Mouse (Mus musculus) hindbrain, embryonic 15.5 days (tissue): ENCODE measurements around the gene Ostm1. TPM values are rescaled to one million over a fixed set of nuclear protein-coding genes. Genes with fewer than 3 reads are reported as not detected.

ENCODE experiments used
- ATAC-seq: fragments of 200-750 bp; cut with Nextera tagmentation; 2 replicates; pipeline ENCODE4 v1.8.0; 2017; ENCODE audit warnings: low read depth, moderate number of reproducible peaks, moderate TSS enrichment; ENCODE audit not compliant: low FRiP score
- H3K27ac ChIP-seq: fragments of 300-500 bp; sonication (generic); replicated peaks from 2 replicates; pipeline ENCODE4 v1.5.1; 2015; ENCODE audit warnings: mild to moderate bottlenecking, inconsistent platforms
- H3K27me3 ChIP-seq: fragments of 300-500 bp; sonication (generic); 2 replicates; pipeline ENCODE4 v1.6.1; 2015; ENCODE audit warnings: control low read depth, inconsistent platforms
- H3K36me3 ChIP-seq: fragments of 300-500 bp; sonication (generic); 2 replicates; pipeline ENCODE4 v1.6.1; 2015; ENCODE audit warnings: control low read depth, inconsistent platforms
- H3K4me1 ChIP-seq: fragments of 300-500 bp; sonication (generic); replicated peaks from 2 replicates; pipeline ENCODE4 v1.6.1; 2015; ENCODE audit warnings: control low read depth, inconsistent platforms
- H3K4me2 ChIP-seq: fragments of 300-500 bp; sonication (generic); 2 replicates; pipeline ENCODE4 v1.6.1; 2015; ENCODE audit warnings: moderate library complexity, mild to moderate bottlenecking, inconsistent platforms
- H3K4me3 ChIP-seq: fragments of 300-500 bp; sonication (generic); 2 replicates; pipeline ENCODE4 v1.5.1; 2015; ENCODE audit warnings: mild to moderate bottlenecking, inconsistent platforms
- H3K9ac ChIP-seq: fragments of 300-500 bp; sonication (generic); 2 replicates; pipeline ENCODE4 v1.6.1; 2015; ENCODE audit warnings: inconsistent platforms
- H3K9me3 ChIP-seq: fragments of 300-500 bp; sonication (generic); 2 replicates; pipeline ENCODE4 v1.6.1; 2016; ENCODE audit warnings: control low read depth, inconsistent platforms
- WGBS: fragments of 180-500 bp; shearing (Covaris S2); methylation state at CpG from one replicate; pipeline ENCODE4 v1.1.7; 2015; 5-methylcytosine and 5-hydroxymethylcytosine counted together
- polyA plus RNA-seq: library from polyadenylated mRNA; unstranded; fragments of >200 nt; fragmentation: Nextera tagmentation; extraction: Ambion mirVana; gene quantifications from 2 replicates; pipeline ENCODE4 v1.2.1, GENCODE M21; 2015

Ostm1 gene
- 35.0 and 35.4 TPM in 2 replicates for polyA plus RNA-seq

- ATAC-seq = no peak
- no peak within 1 kb of the TSS for H3K9ac ChIP-seq
- peaks cover 81% of the 10 kb centered on the region for H3K27me3 ChIP-seq
- H3K27ac ChIP-seq = no peak within 1 kb of the TSS
- H3K4me2 ChIP-seq = peak within 1 kb of the TSS; percentile 46
- no peaks in the 10 kb centered on the region for H3K36me3 ChIP-seq
- H3K9me3 ChIP-seq = no peaks in the 10 kb centered on the region
- H3K4me3 ChIP-seq = peak within 1 kb of the TSS; percentile 21
- peaks cover 28% of the 10 kb centered on the region for H3K4me1 ChIP-seq
- WGBS = under 1% methylated on average over 43 of the region's 43 CpGs
Measured at GRCm38 (mm10) chr10:42583157-42583872, at the start of gene Ostm1, which contains the start of gene Nr2e1. Gene Ostm1 (plus strand): TSS chr10:42583822. Gene Nr2e1 (minus strand): TSS chr10:42583632.

GRCm38 (mm10) chr10:42533836-42534453, 49.7 kb upstream of the Ostm1 start:
- H3K9ac ChIP-seq = no peak overlapping the region
- no peak overlapping the region for H3K27ac ChIP-seq
- H3K4me3 ChIP-seq = no peak overlapping the region
- ATAC-seq = no peak
- no peaks in the 10 kb centered on the region for H3K27me3 ChIP-seq
- no peaks in the 10 kb centered on the region for H3K4me1 ChIP-seq
- no peak overlapping the region for H3K4me2 ChIP-seq
- H3K9me3 ChIP-seq = no peaks in the 10 kb centered on the region
- 88% methylated on average over 11 of the region's 11 CpGs for WGBS
- peaks cover 14% of the 10 kb centered on the region; the same call in 1 of the 2 replicates for H3K36me3 ChIP-seq

- H3K27ac ChIP-seq = no peak overlapping the region
- no peaks in the 10 kb centered on the region for H3K4me1 ChIP-seq
- no peak overlapping the region for H3K9ac ChIP-seq
- no peaks in the 10 kb centered on the region for H3K27me3 ChIP-seq
- peaks cover 9% of the 10 kb centered on the region; the same call in 1 of the 2 replicates for H3K36me3 ChIP-seq
- no peak overlapping the region for H3K4me3 ChIP-seq
- H3K4me2 ChIP-seq = no peak overlapping the region
- no peak for ATAC-seq
- no peaks in the 10 kb centered on the region for H3K9me3 ChIP-seq
- WGBS = 89% methylated on average over 9 of the region's 9 CpGs
Measured at GRCm38 (mm10) chr10:42537571-42538316, 45.9 kb upstream of the Ostm1 start.

GRCm38 (mm10) chr10:42545707-42546503, 37.7 kb upstream of the Ostm1 start:
- Histone ChIP-seq H3K9me3 (no peaks in the 10 kb centered on the region), H3K27me3 (no peaks in the 10 kb centered on the region), H3K27ac (no peak overlapping the region), H3K9ac (no peak overlapping the region), H3K36me3 (no peaks in the 10 kb centered on the region), H3K4me3 (no peak overlapping the region), H3K4me1 (no peaks in the 10 kb centered on the region), H3K4me2 (no peak overlapping the region)
- ATAC-seq = no peak
- WGBS = 86% methylated on average over 6 of the region's 6 CpGs

- Histone ChIP-seq H3K9ac (no peak overlapping the region), H3K36me3 (no peaks in the 10 kb centered on the region), H3K4me3 (no peak overlapping the region), H3K4me2 (no peak overlapping the region), H3K27ac (no peak overlapping the region), H3K9me3 (no peaks in the 10 kb centered on the region), H3K4me1 (no peaks in the 10 kb centered on the region), H3K27me3 (no peaks in the 10 kb centered on the region)
- no peak for ATAC-seq
- 93% methylated on average over 3 of the region's 3 CpGs for WGBS
Measured at GRCm38 (mm10) chr10:42546507-42546906, 37.1 kb upstream of the Ostm1 start.

- H3K9ac ChIP-seq = no peak overlapping the region
- H3K27me3 ChIP-seq = peaks cover 26% of the 10 kb centered on the region
- no peak overlapping the region for H3K27ac ChIP-seq
- WGBS = 84% methylated on average over 5 of the region's 5 CpGs
- no peak overlapping the region for H3K4me3 ChIP-seq
- no peaks in the 10 kb centered on the region for H3K9me3 ChIP-seq
- no peak for ATAC-seq
- no peaks in the 10 kb centered on the region for H3K4me1 ChIP-seq
- H3K4me2 ChIP-seq = no peak overlapping the region
- H3K36me3 ChIP-seq = no peaks in the 10 kb centered on the region
Measured at GRCm38 (mm10) chr10:42559581-42560200, 23.9 kb upstream of the Ostm1 start.

- Histone ChIP-seq H3K4me1 (no peaks in the 10 kb centered on the region), H3K27me3 (peaks cover 52% of the 10 kb centered on the region), H3K36me3 (no peaks in the 10 kb centered on the region), H3K9me3 (no peaks in the 10 kb centered on the region), H3K9ac (no peak overlapping the region), H3K4me2 (no peak overlapping the region), H3K27ac (no peak overlapping the region), H3K4me3 (no peak overlapping the region)
- 2% methylated on average over 12 of the region's 12 CpGs for WGBS
- ATAC-seq = no peak
Measured at GRCm38 (mm10) chr10:42562272-42562671, 21.4 kb upstream of the Ostm1 start.

- Histone ChIP-seq H3K9ac (no peak overlapping the region), H3K9me3 (no peaks in the 10 kb centered on the region), H3K27me3 (peaks cover 94% of the 10 kb centered on the region), H3K36me3 (no peaks in the 10 kb centered on the region), H3K4me3 (peak overlapping the region; percentile 13), H3K4me2 (peak overlapping the region; percentile 39), H3K27ac (no peak overlapping the region), H3K4me1 (peaks cover 6% of the 10 kb centered on the region)
- 0 out of 2 replicates have a peak, but pooled peaks have one; percentile 8 for ATAC-seq
- 1% methylated on average over 20 of the region's 20 CpGs for WGBS
Measured at GRCm38 (mm10) chr10:42572567-42572966, 11.1 kb upstream of the Ostm1 start.

GRCm38 (mm10) chr10:42572971-42573370, 10.7 kb upstream of the Ostm1 start:
- Histone ChIP-seq H3K27me3 (peaks cover 95% of the 10 kb centered on the region), H3K36me3 (no peaks in the 10 kb centered on the region), H3K4me1 (peaks cover 6% of the 10 kb centered on the region), H3K4me3 (peak overlapping the region; percentile 13), H3K9me3 (no peaks in the 10 kb centered on the region), H3K27ac (no peak overlapping the region), H3K4me2 (peak overlapping the region; percentile 39), H3K9ac (no peak overlapping the region)
- 1% methylated on average over 15 of the region's 15 CpGs for WGBS
- ATAC-seq = no peak

GRCm38 (mm10) chr10:42574639-42575038, 9.0 kb upstream of the Ostm1 start:
- peaks cover 97% of the 10 kb centered on the region for H3K27me3 ChIP-seq
- H3K9ac ChIP-seq = no peak overlapping the region
- peaks cover 9% of the 10 kb centered on the region for H3K4me1 ChIP-seq
- no peak overlapping the region for H3K4me3 ChIP-seq
- no peak overlapping the region for H3K4me2 ChIP-seq
- H3K27ac ChIP-seq = no peak overlapping the region
- no peaks in the 10 kb centered on the region for H3K9me3 ChIP-seq
- ATAC-seq = no peak
- no peaks in the 10 kb centered on the region for H3K36me3 ChIP-seq
- 2% methylated on average over 10 of the region's 10 CpGs for WGBS
